Mouse (Mus musculus) embryonic fibroblast, embryonic 13.5 days (primary cell): ENCODE measurements around the gene Kcnab2.

ENCODE experiments used
- CTCF ChIP-seq: IDR thresholded peaks from 2 replicates; pipeline ENCODE4 v1.5.1; 2011; ENCODE audit warnings: mild to moderate bottlenecking, control low read depth, low read length, moderate library complexity, borderline replicate concordance; ENCODE audit not compliant: insufficient read depth
- POLR2A ChIP-seq: IDR thresholded peaks from 2 replicates; pipeline ENCODE4 v1.6.1; 2011; ENCODE audit warnings: low read depth, mild to moderate bottlenecking, control low read depth, low read length, moderate library complexity

DNA sequence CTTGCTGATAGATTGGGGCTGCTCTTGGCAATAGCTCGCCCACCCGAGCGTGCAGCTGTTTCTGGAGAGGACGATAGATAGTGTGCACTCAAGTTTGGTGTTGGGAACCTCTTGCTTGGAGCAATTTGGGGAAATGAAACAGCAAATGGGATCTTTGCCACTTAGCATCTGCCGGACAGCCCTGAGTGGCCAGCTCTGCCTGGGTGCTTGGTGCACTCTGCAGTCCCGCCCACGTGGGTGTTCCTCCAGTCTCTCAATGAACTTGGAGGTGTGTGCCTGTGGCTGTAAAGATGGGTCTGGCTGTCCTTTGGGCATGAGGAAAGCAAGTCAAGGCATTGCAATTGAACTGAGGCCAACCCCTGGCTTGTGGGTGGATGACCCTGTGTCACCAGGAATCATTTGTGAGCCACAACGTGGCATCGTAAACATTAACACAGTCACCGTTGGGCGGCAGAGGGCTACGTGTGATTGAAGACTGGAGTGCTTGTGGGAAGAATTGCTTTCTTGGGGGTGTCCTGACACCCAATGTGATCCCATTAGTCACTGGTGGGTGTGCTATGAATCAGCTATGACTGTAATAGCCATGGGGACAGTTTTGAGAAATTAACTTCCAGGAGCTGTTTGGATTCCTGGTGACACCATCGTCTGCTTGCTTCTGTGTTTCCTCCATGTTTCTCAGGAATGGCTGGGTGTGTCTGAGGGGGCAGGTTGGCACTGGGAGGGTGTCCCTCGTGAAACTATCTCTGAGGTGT, 123.6 kb downstream of the Kcnab2 start:
- TF ChIP-seq POLR2A (no peak), CTCF (no peak)
